Comparison of ENCODE assay signal across 16 mouse cellular contexts in genomic region chr11:44406457-44406856, GRCm38 (mm10). TPM values are rescaled to one million over a fixed set of nuclear protein-coding genes. Genes with fewer than 3 reads are reported as not detected.
"Had no signal": no experiment of that assay in that cellular context is flagged by ENCODE, and none has a peak within 500 bp of the region (broad histone marks: within the 10 kb centered on the region; RNA-seq: fewer than 3 reads in every experiment).

No protein-coding gene starts in this region.

- H3K9ac ChIP-seq: intestine, embryonic 15.5 days; limb, embryonic 15.5 days; liver, embryonic 14.5 days; stomach, embryonic 15.5 days had no signal

- H3K9me3 ChIP-seq: intestine, embryonic 15.5 days; limb, embryonic 15.5 days; stomach, embryonic 15.5 days had no signal

- DNase-seq: lung, adult 18-20 months; right cerebral cortex, postnatal 14 days; thymus, adult 2 months; thymus, postnatal 25 days had no signal

- H3K4me3 ChIP-seq: intestine, embryonic 15.5 days; limb, embryonic 15.5 days; stomach, embryonic 15.5 days had no signal

- H3K4me2 ChIP-seq: intestine, embryonic 15.5 days; limb, embryonic 15.5 days; stomach, embryonic 15.5 days had no signal

- H3K27ac ChIP-seq: intestine, embryonic 15.5 days; limb, embryonic 15.5 days; liver, embryonic 14.5 days; stomach, embryonic 15.5 days had no signal

- H3K27me3 ChIP-seq: intestine, embryonic 15.5 days; limb, embryonic 15.5 days; stomach, embryonic 15.5 days had no signal

- ATAC-seq: intestine, embryonic 15.5 days had no signal

- H3K36me3 ChIP-seq: intestine, embryonic 15.5 days; limb, embryonic 15.5 days; stomach, embryonic 15.5 days had no signal

- H3K4me1 ChIP-seq: intestine, embryonic 15.5 days; stomach, embryonic 15.5 days had no signal

RNA-seq across cellular contexts. Expression of gene Il12b, which starts 6.6 kb away (rescaled TPM):
- total RNA-seq: layer of hippocampus, postnatal 25 days; left cerebral cortex, adult 8-10 months; left cerebral cortex, postnatal 25 days; megakaryocyte progenitor cell, adult 5-6 weeks; midbrain, postnatal 0 days had no signal
- polyA plus RNA-seq: intestine, embryonic 15.5 days; lung, embryonic 16.5 days; midbrain, postnatal 0 days; neural tube, embryonic 14.5 days; testis, adult 2 months had no signal
